Mouse (Mus musculus): ENCODE results near the gene Glud1. TPM values are rescaled to one million over a fixed set of nuclear protein-coding genes. Genes with fewer than 3 reads are reported as not detected.

Glud1 gene
- polyA plus RNA-seq, 1 experiment = 95.8 TPM

DNA sequence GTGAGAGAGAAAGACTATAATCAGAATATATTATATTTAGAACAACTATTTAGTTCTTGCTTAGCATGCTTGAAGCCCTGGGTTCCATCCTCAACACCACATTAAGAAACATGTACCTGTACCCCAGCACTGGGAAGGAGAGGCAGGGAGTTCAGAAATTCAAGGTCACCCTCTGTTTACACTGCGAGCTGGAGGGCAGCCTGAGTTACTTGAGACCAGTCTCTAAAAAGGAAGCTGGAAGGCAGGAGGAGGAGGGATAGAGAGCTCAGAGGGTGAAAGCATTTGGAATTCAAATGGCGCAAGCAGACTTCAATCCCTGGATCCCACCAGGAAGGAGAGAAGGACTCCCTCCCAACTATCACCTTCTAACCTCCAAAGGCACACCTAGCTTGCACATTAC lies 12.9 kb upstream of the Glud1 start:
- H3K4me2 ChIP-seq (ENCODE audit: low read depth) = peak overlapping the region; percentile 38
- no peak overlapping the region for H3K4me3 ChIP-seq
- H3K36me3 ChIP-seq (ENCODE audit: control insufficient read depth, insufficient read depth) = no peaks in the 10 kb centered on the region
- no peaks in the 10 kb centered on the region for H3K79me2 ChIP-seq (ENCODE audit: control insufficient read depth, insufficient read depth)
- no peaks in the 10 kb centered on the region for H3K27me3 ChIP-seq (ENCODE audit: control insufficient read depth, insufficient read depth, insufficient read length)
- H3ac ChIP-seq (ENCODE audit: control insufficient read depth, insufficient read length) = no peak overlapping the region
- TF ChIP-seq SRF (IDR thresholded peaks at IDR 0.05; ENCODE audit: control insufficient read depth, insufficient read length, low read depth) (no peak), MAX (IDR thresholded peaks at IDR 0.05; ENCODE audit: low read depth) (no peak), CEBPB (IDR thresholded peaks at IDR 0.05; ENCODE audit: insufficient read depth, poor library complexity, severe bottlenecking) (no peak), POLR2AphosphoS2 (IDR thresholded peaks at IDR 0.05; ENCODE audit: insufficient read length, low read depth) (no peak), E2F4 (IDR thresholded peaks at IDR 0.05; ENCODE audit: insufficient read depth) (no peak), REST (IDR thresholded peaks at IDR 0.05; ENCODE audit: insufficient read depth, insufficient read length) (no peak), MYOG (IDR thresholded peaks at IDR 0.05; ENCODE audit: control insufficient read depth in 1 of 3, insufficient read depth in 1 of 3, insufficient read length in 2 of 3, low read depth in 2 of 3) (no peak), POLR2A (IDR thresholded peaks at IDR 0.05; ENCODE audit: insufficient read length, low read depth) (no peak), USF1 (IDR thresholded peaks at IDR 0.05; ENCODE audit: low read depth) (no peak), MYOD1 (IDR thresholded peaks at IDR 0.05; ENCODE audit: control insufficient read depth in 1 of 3, insufficient read length in 2 of 3, low read depth in 2 of 3) (no peak), TCF3 (IDR thresholded peaks at IDR 0.05; ENCODE audit: insufficient read length, low read depth) (no peak), TCF12 (IDR thresholded peaks at IDR 0.05; ENCODE audit: insufficient read depth, poor library complexity, severe bottlenecking) (no peak)

DNA sequence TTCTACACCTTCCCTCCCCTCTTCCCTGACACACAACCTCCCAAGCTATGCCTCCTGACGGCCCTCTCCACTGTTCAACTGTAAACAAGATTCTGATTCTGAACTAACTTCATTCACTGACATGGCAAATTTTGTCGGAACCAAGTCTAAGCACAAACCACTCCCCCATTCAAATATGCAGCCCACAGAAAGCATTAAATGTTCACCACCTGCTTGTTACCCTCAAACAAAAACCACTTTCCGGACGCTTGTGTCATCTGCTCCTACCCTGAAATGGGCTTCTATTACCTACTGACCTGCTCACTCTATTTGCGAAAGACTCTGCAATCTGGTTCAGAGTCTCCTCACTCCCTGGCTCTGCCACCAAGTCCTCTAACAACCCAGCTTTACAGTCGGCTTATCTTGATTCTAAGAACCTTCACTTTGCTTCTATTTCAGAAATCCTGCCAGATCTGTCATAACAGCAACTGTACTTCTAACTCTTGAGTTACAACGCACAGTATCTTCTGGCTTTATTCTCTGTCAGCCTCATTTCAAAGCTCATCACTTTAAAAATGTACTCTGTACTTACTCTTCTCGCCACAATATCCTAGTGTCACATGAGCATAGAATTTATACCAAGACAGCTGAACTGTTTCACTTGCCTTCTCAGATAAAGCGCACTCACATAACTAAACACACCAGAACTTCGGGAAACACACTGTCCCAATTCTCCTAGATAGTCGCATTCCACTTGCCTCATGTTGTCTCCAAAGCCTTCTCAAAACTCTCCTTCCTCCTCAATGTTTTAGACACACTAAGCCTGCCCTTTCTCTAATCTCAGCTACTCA lies 11.4 kb upstream of the Glud1 start:
- Histone ChIP-seq H3K36me3 (ENCODE audit: control insufficient read depth, insufficient read depth) (no peaks in the 10 kb centered on the region), H3K4me2 (ENCODE audit: low read depth) (peak overlapping the region; percentile 77), H3K4me3 (no peak overlapping the region), H3ac (ENCODE audit: control insufficient read depth, insufficient read length) (no peak overlapping the region), H3K79me2 (ENCODE audit: control insufficient read depth, insufficient read depth) (no peaks in the 10 kb centered on the region), H3K27me3 (ENCODE audit: control insufficient read depth, insufficient read depth, insufficient read length) (no peaks in the 10 kb centered on the region)
- TF ChIP-seq MYOD1 (IDR thresholded peaks at IDR 0.05; ENCODE audit: control insufficient read depth in 1 of 3, insufficient read length in 2 of 3, low read depth in 2 of 3) (peak in 2 of 3 experiments; percentile 16 to 50), USF1 (IDR thresholded peaks at IDR 0.05; ENCODE audit: low read depth) (no peak), CEBPB (IDR thresholded peaks at IDR 0.05; ENCODE audit: insufficient read depth, poor library complexity, severe bottlenecking) (peak; percentile 60; the same call in 1 of the 2 replicates)

DNA sequence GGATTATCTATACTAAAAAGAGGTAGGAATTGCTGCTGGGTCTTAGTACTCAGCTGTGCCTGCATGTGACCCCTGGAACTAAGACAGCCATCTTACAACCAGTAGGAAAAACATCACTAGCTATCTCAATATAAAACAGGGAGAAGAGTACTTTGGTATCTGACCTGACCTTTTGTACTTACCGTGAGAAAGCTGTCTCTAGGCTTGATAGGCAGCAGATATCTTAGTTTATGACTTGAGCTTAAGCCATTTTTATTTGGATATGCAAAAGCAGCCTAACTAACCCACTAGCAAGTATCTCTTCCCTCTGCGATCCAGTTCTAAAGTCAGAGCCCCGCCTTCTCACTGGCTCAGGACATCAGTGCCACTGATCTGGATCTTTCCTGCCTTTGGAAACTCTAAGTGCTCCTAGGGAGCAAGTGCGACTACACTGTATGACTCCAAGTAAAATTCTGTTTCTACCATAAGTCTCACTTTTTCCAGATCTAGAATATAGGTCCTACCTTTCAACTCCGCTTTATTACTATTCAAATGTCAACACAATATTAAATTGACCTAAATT lies 7.8 kb upstream of the Glud1 start:
- Histone ChIP-seq H3K4me3 (no peak overlapping the region), H3K4me2 (ENCODE audit: low read depth) (no peak overlapping the region), H3ac (ENCODE audit: control insufficient read depth, insufficient read length) (no peak overlapping the region), H3K27me3 (ENCODE audit: control insufficient read depth, insufficient read depth, insufficient read length) (no peaks in the 10 kb centered on the region), H3K79me2 (ENCODE audit: control insufficient read depth, insufficient read depth) (no peaks in the 10 kb centered on the region), H3K36me3 (ENCODE audit: control insufficient read depth, insufficient read depth) (peaks cover 12% of the 10 kb centered on the region)
- TF ChIP-seq TCF12 (IDR thresholded peaks at IDR 0.05; ENCODE audit: insufficient read depth, poor library complexity, severe bottlenecking) (no peak), SRF (IDR thresholded peaks at IDR 0.05; ENCODE audit: control insufficient read depth, insufficient read length, low read depth) (no peak), TCF3 (IDR thresholded peaks at IDR 0.05; ENCODE audit: insufficient read length, low read depth) (no peak), MYOD1 (IDR thresholded peaks at IDR 0.05; ENCODE audit: control insufficient read depth in 1 of 3, insufficient read length in 2 of 3, low read depth in 2 of 3) (no peak), CEBPB (IDR thresholded peaks at IDR 0.05; ENCODE audit: insufficient read depth, poor library complexity, severe bottlenecking) (no peak), POLR2A (IDR thresholded peaks at IDR 0.05; ENCODE audit: insufficient read length, low read depth) (no peak), MYOG (IDR thresholded peaks at IDR 0.05; ENCODE audit: control insufficient read depth in 1 of 3, insufficient read depth in 1 of 3, insufficient read length in 2 of 3, low read depth in 2 of 3) (no peak), E2F4 (IDR thresholded peaks at IDR 0.05; ENCODE audit: insufficient read depth) (no peak), MAX (IDR thresholded peaks at IDR 0.05; ENCODE audit: low read depth) (no peak), REST (IDR thresholded peaks at IDR 0.05; ENCODE audit: insufficient read depth, insufficient read length) (no peak), POLR2AphosphoS2 (IDR thresholded peaks at IDR 0.05; ENCODE audit: insufficient read length, low read depth) (no peak), USF1 (IDR thresholded peaks at IDR 0.05; ENCODE audit: low read depth) (no peak)

DNA sequence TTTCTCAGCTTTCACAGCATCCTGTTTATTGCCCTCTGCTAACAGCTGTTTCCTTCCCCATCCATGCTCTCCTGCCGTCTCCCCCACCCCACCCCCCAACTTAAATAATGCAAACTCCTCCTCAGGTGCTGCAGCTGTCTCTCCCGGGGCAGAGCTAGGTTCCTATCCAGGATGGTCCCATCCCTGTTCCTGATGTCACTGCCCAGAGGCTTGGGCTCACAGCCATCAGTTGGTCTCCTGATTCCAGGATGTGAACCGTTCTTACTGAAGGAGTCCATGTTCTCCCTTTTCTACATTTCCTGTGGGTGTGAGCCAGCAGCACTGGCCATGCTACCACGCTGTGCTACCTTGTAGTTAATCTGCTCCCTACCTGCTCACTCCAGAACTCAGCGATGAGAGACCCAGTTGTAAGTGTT lies 7.3 kb upstream of the Glud1 start:
- TF ChIP-seq MAX (IDR thresholded peaks at IDR 0.05; ENCODE audit: low read depth) = no peak
- TF ChIP-seq USF1 (IDR thresholded peaks at IDR 0.05; ENCODE audit: low read depth) = no peak
- no peak for TF ChIP-seq E2F4 (IDR thresholded peaks at IDR 0.05; ENCODE audit: insufficient read depth)
- TF ChIP-seq MYOD1 (IDR thresholded peaks at IDR 0.05; ENCODE audit: control insufficient read depth in 1 of 3, insufficient read length in 2 of 3, low read depth in 2 of 3) = no peak
- no peak for TF ChIP-seq TCF12 (IDR thresholded peaks at IDR 0.05; ENCODE audit: insufficient read depth, poor library complexity, severe bottlenecking)
- TF ChIP-seq TCF3 (IDR thresholded peaks at IDR 0.05; ENCODE audit: insufficient read length, low read depth) = no peak
- no peak for TF ChIP-seq POLR2A (IDR thresholded peaks at IDR 0.05; ENCODE audit: insufficient read length, low read depth)
- TF ChIP-seq POLR2AphosphoS2 (IDR thresholded peaks at IDR 0.05; ENCODE audit: insufficient read length, low read depth) = no peak
- TF ChIP-seq MYOG (IDR thresholded peaks at IDR 0.05; ENCODE audit: control insufficient read depth in 1 of 3, insufficient read depth in 1 of 3, insufficient read length in 2 of 3, low read depth in 2 of 3) = no peak
- no peak for TF ChIP-seq CEBPB (IDR thresholded peaks at IDR 0.05; ENCODE audit: insufficient read depth, poor library complexity, severe bottlenecking)
- TF ChIP-seq REST (IDR thresholded peaks at IDR 0.05; ENCODE audit: insufficient read depth, insufficient read length) = no peak

More for the DNA sequence above, 7.3 kb upstream of the Glud1 start:
- no peak overlapping the region for H3K4me2 ChIP-seq (ENCODE audit: low read depth)
- H3K36me3 ChIP-seq (ENCODE audit: control insufficient read depth, insufficient read depth) = peaks cover 12% of the 10 kb centered on the region
- no peaks in the 10 kb centered on the region for H3K79me2 ChIP-seq (ENCODE audit: control insufficient read depth, insufficient read depth)
- H3K4me3 ChIP-seq = no peak overlapping the region
- no peaks in the 10 kb centered on the region for H3K27me3 ChIP-seq (ENCODE audit: control insufficient read depth, insufficient read depth, insufficient read length)
- no peak overlapping the region for H3ac ChIP-seq (ENCODE audit: control insufficient read depth, insufficient read length)

Measured in myocyte (in vitro differentiated cells).